Mouse (Mus musculus): Measurements from ENCODE around the gene Golt1a. TPM values are rescaled to one million over a fixed set of nuclear protein-coding genes. Genes with fewer than 3 reads are reported as not detected.
A peak's percentile ranks its signal among the peaks of the same experiment; 100 is the strongest.

The Golt1a gene
- polyA plus RNA-seq, 1 experiment: not detected

DNA sequence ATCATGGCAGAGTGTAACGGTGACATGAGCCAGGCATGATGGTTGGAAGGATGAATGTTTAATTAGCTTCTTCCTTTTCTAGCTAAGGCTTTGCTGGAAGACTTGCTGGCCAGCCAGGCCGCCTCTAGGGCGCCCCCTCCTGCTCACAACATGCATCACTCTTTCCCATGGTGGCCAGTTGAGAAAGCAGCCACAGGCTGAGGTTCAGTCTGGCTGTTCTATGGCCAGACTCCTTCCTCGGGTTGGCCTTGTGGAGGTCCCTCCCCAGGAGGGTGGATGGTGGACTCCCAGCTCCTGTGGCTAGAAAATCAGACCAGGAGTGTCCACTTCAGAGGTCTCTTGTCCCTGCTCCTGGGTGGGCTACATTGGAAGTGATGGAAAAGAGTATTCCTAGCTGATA lies 2.8 kb upstream of the Golt1a start:
- TF ChIP-seq CTCF (IDR thresholded peaks at IDR 0.05; ENCODE audit: borderline replicate concordance, extremely low read depth, insufficient read depth, insufficient read length): peak; percentile 83
- no peak for TF ChIP-seq POLR2A (IDR thresholded peaks at IDR 0.05; ENCODE audit: borderline replicate concordance, extremely low read depth, insufficient read depth, insufficient read length, poor library complexity, severe bottlenecking)
- DNase-seq (ENCODE audit: low read depth): peak; percentile 79

DNA sequence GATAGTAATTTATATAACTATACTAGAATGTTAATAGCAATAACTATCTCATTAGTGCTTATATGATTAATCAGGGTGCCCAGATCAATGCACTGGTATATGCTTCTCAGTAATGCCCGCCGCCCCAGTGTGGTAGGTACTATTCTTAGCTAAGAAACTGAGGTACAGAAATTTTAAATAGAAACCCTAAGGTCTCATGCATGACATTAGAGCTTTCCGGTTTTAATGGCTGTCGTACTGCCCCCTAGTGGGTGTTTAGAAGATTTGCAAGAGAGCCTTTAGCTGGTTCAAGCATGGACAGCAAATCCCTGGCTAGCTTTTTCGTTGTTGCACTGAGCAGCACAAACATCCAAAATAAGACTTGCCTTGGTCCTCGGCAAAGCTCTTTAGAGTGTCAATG lies 2.3 kb upstream of the Golt1a start:
- peak; percentile 89 for DNase-seq (ENCODE audit: low read depth)
- TF ChIP-seq CTCF (IDR thresholded peaks at IDR 0.05; ENCODE audit: borderline replicate concordance, extremely low read depth, insufficient read depth, insufficient read length) (peak; percentile 67; the same call in 1 of the 2 replicates), POLR2A (IDR thresholded peaks at IDR 0.05; ENCODE audit: borderline replicate concordance, extremely low read depth, insufficient read depth, insufficient read length, poor library complexity, severe bottlenecking) (no peak)

DNA sequence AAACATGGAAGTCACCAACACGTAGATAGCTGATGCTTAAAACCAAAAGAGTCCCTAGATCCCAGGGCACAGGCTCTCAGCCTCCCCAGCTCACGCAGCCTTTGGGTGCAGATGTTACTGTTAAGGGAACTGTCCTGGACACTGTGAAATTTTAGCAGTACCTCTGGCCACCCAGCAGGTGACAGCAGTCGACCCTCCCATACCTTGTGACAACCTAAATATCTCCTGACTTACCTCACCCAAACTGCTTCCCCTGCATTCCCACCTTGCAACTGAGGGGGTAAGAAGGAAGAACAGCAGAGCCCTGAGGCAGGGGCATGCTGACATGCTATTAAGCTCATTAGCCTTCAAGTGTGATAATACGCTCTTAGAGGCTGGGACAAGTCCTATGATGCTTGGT lies 1.6 kb downstream of the Golt1a start:
- TF ChIP-seq CTCF (IDR thresholded peaks at IDR 0.05; ENCODE audit: borderline replicate concordance, extremely low read depth, insufficient read depth, insufficient read length): peak; percentile 45; the same call in 1 of the 2 replicates
- no peak for TF ChIP-seq POLR2A (IDR thresholded peaks at IDR 0.05; ENCODE audit: borderline replicate concordance, extremely low read depth, insufficient read depth, insufficient read length, poor library complexity, severe bottlenecking)
- DNase-seq (ENCODE audit: low read depth): peak; percentile 18

DNA sequence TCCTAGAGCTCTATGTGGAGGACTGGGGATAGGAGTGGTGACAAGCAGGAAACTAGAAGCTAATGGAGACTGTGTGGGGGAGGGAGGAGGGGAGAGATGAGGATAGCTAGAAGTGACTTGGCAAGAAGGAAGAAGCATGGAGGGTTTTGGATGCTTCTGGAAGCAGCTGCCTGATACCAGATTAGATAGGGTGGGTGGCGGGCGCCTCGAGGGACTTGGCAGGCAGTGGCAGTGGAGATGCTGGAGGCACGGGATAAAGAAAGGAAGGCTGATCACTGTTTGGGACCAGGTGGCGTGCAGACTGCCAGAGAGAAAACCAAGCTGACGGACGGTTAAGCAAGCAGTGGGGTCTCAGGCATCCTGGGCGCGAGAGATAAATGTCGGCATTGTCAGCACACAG lies 2.3 kb downstream of the Golt1a start:
- peak; percentile 90 for DNase-seq (ENCODE audit: low read depth)
- TF ChIP-seq CTCF (IDR thresholded peaks at IDR 0.05; ENCODE audit: borderline replicate concordance, extremely low read depth, insufficient read depth, insufficient read length): no peak
- TF ChIP-seq POLR2A (IDR thresholded peaks at IDR 0.05; ENCODE audit: borderline replicate concordance, extremely low read depth, insufficient read depth, insufficient read length, poor library complexity, severe bottlenecking): no peak

DNA sequence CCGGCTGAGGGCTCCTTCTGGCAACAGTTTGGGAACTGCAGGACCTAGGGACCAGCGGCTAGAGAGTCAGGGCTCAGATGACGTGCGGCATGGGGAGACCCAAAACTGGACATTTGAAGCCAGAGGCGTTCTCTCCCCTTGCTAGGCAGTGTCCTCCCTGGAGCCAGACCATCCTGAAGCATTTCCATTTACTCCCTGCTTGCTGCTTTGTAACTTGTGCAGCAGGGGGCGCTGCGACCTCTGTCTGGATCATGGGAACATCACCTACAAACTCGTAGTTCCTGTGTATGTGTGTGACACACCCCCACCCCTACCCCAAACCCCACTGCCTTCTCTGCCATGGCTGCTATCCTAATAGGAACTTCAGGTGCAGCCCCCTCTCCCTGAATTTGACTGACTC lies 4.8 kb downstream of the Golt1a start:
- DNase-seq (ENCODE audit: low read depth): peak; percentile 73
- TF ChIP-seq CTCF (IDR thresholded peaks at IDR 0.05; ENCODE audit: borderline replicate concordance, extremely low read depth, insufficient read depth, insufficient read length) (peak; percentile 80), POLR2A (IDR thresholded peaks at IDR 0.05; ENCODE audit: borderline replicate concordance, extremely low read depth, insufficient read depth, insufficient read length, poor library complexity, severe bottlenecking) (no peak)

DNA sequence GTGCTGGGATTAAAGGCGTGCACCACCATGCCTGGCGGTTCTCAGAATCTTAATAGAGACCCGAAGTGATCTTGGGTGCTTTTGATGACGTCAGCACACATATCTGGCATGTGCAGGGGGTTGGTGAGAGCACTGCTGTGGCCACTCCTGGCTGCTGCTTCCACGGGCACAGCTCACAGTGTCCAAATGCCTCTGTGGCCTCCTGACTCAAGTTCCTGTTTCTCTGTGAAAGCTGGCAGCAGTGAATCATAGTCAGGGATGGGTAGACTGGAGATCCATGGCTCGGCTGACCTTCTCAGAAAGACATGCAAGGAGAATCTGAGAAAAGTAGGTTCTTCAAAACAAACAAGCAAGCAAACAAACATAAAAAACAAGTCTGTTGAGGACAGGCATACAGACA lies 6.2 kb downstream of the Golt1a start:
- DNase-seq (ENCODE audit: low read depth): no peak
- TF ChIP-seq CTCF (IDR thresholded peaks at IDR 0.05; ENCODE audit: borderline replicate concordance, extremely low read depth, insufficient read depth, insufficient read length) (no peak), POLR2A (IDR thresholded peaks at IDR 0.05; ENCODE audit: borderline replicate concordance, extremely low read depth, insufficient read depth, insufficient read length, poor library complexity, severe bottlenecking) (no peak)

DNA sequence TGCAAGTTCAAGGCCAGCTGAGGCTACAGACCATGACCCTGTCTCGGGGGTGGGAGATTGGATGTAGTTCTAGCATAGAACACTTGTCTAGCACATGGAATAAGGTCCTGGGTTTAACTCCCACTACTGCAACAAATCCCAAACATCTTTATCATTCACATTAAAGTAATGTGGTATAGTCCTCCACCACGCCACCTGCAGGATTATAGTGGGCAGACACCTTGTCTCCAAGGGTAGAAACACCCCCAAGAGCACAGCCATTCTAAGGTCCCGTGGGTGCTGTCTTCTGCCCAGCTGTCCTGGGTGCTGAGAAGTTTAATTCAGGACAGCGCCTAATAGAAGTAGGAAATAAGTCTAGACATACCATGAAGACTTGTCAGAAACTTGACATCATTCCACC lies 7.0 kb downstream of the Golt1a start:
- TF ChIP-seq POLR2A (IDR thresholded peaks at IDR 0.05; ENCODE audit: borderline replicate concordance, extremely low read depth, insufficient read depth, insufficient read length, poor library complexity, severe bottlenecking): no peak
- no peak for TF ChIP-seq CTCF (IDR thresholded peaks at IDR 0.05; ENCODE audit: borderline replicate concordance, extremely low read depth, insufficient read depth, insufficient read length)
- no peak for DNase-seq (ENCODE audit: low read depth)

DNA sequence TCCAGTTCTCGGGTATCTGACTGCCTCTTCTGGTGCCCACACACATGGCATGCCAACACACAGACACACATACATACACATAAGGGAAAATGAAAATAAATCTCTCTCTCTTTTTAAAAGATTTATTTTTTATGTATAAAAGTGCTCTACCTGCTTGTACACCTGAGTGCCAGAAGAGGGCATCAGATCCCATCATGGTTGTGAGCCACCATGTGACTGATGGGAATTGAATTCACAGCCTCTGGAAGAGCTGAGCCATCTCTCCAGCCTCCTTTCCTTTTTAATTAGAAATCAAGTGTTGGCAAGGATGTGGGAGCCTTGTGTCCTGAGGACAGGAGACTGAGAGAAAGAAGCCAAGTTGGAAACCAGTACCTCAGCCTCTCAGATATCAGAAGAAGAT lies 7.5 kb downstream of the Golt1a start:
- TF ChIP-seq POLR2A (IDR thresholded peaks at IDR 0.05; ENCODE audit: borderline replicate concordance, extremely low read depth, insufficient read depth, insufficient read length, poor library complexity, severe bottlenecking) (no peak), CTCF (IDR thresholded peaks at IDR 0.05; ENCODE audit: borderline replicate concordance, extremely low read depth, insufficient read depth, insufficient read length) (peak; percentile 28; the same call in 1 of the 2 replicates)
- peak; percentile 46 for DNase-seq (ENCODE audit: low read depth)

DNA sequence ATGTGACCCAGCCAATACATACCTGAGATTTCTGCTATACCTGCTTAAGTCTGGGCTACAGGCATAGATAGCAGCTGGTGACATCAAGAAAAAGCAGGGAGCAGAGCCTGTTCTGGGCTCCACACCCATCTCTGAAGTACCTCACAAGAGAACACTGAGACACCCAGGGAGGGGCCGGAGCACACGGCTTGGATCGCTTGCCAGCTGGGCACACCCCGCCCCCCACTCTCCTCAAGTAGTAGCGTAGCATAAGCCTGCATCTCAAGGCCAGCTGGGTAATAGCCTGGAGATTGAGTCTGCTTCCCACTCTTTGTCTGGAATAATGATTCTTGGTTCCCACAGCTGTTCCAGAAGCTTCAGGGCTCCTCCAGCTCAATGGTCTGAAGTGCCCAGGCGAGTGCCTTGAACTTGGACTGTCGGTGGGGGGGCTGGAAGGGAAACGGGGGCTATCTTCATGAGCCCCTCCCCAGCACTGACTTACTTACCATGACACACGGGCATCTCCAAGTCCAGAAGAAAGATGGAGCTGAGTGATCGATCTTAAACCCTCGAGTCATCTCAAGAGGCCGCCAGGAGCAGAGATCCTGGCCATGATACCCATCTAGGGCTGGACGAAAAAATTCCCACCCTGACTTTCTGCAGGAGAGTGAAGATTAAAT lies 11.8 kb downstream of the Golt1a start, which contains the start of gene Kiss1:
TSS of gene Kiss1 (plus strand) at position 609 of the 659 bp plus-strand sequence.
- peak; percentile 73 for DNase-seq (ENCODE audit: low read depth)
- TF ChIP-seq CTCF (IDR thresholded peaks at IDR 0.05; ENCODE audit: borderline replicate concordance, extremely low read depth, insufficient read depth, insufficient read length): no peak
- no peak for TF ChIP-seq POLR2A (IDR thresholded peaks at IDR 0.05; ENCODE audit: borderline replicate concordance, extremely low read depth, insufficient read depth, insufficient read length, poor library complexity, severe bottlenecking)

DNA sequence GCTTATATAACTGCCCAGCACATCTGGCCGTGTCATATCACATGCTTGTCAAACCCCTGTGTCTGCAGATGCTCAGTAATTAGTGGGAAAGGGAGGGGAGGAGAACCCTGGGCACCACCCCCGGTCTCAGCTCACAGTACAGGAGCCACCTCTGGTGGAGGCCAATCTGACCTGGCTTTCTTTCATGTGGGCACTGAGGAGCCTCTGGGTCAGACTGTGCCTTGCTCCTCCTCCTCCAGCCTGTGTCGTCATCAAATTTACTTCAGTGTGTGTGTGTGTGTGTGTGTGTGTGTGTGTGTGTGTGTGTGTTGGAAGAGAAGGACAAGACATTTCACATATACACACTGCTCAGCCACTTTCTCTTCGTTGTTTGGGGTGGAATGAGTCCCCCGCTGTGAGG lies 13.7 kb downstream of the Golt1a start:
- no peak for DNase-seq (ENCODE audit: low read depth)
- TF ChIP-seq CTCF (IDR thresholded peaks at IDR 0.05; ENCODE audit: borderline replicate concordance, extremely low read depth, insufficient read depth, insufficient read length): no peak
- no peak for TF ChIP-seq POLR2A (IDR thresholded peaks at IDR 0.05; ENCODE audit: borderline replicate concordance, extremely low read depth, insufficient read depth, insufficient read length, poor library complexity, severe bottlenecking)

DNA sequence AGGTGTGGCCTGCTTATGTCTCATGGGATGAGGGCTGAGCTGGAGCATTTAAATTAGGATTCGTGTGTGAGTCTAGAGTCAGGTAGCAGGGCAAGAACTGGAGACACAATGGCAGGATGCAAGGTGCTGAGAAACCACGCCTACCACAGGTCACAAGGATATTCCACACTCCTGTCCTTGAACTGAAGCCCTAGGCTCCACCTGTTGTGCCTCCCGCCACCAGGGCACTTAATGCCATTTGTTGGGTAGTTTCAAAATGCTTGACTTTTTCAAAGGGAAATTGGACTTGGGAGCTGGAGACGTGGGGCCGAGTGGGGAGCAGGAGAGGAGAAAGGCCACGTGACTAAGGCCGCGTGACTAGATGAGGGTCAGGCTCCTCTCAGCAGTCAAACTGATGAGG lies 16.4 kb downstream of the Golt1a start:
- TF ChIP-seq POLR2A (IDR thresholded peaks at IDR 0.05; ENCODE audit: borderline replicate concordance, extremely low read depth, insufficient read depth, insufficient read length, poor library complexity, severe bottlenecking) (no peak), CTCF (IDR thresholded peaks at IDR 0.05; ENCODE audit: borderline replicate concordance, extremely low read depth, insufficient read depth, insufficient read length) (no peak)
- DNase-seq (ENCODE audit: low read depth): no peak

DNA sequence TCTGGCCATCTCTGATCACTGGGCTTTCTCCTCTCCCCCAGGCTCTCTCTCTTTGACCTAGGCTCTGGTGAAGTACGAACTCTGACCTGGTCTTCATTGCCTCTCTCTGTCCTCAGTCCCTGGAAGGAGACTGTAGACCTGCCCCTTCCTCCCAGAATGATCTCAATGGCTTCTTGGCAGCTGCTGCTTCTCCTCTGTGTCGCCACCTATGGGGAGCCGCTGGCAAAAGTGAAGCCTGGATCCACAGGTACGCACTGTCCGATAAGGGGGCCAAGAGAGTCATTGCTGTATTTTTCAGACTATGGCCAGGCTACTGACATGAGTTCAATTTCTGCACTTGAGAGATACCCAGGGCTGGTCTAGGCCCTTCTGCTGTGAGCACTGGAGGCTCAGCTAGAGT lies 17.5 kb downstream of the Golt1a start:
- TF ChIP-seq CTCF (IDR thresholded peaks at IDR 0.05; ENCODE audit: borderline replicate concordance, extremely low read depth, insufficient read depth, insufficient read length) (no peak), POLR2A (IDR thresholded peaks at IDR 0.05; ENCODE audit: borderline replicate concordance, extremely low read depth, insufficient read depth, insufficient read length, poor library complexity, severe bottlenecking) (no peak)
- no peak for DNase-seq (ENCODE audit: low read depth)
